Mouse (Mus musculus): Measurements from ENCODE around the gene Rasgrp4.
A peak's percentile ranks its signal among the peaks of the same experiment; 100 is the strongest.

The Rasgrp4 gene

DNA sequence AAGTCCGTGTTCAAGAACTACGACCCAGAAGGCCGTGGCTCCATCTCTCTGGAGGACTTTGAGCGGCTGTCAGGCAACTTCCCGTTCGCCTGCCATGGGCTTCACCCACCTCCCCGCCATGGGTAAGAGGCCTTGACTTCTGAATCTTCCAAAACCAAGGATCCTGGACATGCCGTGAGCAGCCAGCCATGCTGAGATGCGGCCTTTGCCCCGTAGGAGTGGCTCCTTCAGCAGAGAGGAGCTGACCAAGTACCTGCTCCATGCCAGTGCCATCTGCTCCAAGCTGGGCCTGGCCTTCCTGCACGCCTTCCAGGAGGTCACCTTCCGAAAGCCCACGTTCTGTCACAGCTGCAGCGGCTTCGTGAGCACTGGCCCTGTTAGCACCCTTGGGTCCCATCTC is 14.1 kb downstream of the Rasgrp4 start:
- no peak for DNase-seq

DNA sequence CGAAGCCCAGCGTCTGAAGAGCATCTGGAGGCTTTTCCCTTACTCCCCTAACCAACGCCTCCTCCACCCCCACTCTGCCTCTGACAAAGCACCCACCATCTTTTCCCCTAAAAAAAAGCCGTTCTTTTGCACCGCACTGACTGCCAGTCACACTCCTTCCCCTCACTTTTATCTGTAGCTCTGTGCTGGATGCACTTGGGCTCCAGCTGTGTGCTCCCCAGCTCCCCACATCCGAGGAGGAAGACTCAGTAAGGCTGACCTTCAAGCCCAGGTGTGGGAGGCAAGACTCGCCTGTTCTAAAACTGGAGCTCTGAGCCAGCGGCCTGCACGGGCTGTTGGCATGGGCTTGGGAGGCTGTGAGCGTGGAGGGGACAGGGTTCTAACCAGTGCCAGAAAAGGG is 16.8 kb downstream of the Rasgrp4 start:
- DNase-seq: no peak

DNA sequence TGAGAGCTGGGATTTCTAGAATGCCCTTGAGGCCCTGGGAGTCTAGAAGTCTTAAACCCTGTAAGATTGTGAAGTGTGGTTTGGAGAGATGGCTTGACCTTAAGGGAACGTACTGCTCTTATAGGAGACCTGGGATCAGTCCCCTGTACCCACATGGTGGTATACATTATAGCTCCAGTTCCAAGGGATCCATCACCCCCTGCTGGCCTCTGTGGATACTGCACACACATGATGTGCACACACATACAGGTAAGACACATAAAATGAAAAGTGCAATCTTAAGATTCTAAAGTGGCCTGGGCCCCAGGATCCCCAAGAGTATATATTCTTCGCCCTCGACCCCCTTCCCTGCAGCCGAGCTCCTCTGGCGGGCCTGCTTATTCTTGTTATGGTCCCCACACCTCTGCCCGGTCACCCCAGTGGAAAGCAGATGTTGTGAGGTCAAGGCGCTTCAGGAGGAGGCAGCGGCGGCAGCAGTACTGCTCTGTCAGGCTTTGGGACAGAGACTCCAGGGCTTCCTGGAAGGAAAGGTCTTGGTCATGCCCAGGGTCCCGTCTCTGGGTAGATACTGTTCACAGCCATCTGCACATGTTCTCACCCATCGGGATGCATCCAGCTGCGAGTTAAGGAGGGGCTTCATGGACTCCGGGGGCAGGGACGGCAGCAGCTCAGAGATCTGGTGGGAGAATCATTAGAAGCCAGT is 19.5 kb downstream of the Rasgrp4 start:
- no peak for DNase-seq

DNA sequence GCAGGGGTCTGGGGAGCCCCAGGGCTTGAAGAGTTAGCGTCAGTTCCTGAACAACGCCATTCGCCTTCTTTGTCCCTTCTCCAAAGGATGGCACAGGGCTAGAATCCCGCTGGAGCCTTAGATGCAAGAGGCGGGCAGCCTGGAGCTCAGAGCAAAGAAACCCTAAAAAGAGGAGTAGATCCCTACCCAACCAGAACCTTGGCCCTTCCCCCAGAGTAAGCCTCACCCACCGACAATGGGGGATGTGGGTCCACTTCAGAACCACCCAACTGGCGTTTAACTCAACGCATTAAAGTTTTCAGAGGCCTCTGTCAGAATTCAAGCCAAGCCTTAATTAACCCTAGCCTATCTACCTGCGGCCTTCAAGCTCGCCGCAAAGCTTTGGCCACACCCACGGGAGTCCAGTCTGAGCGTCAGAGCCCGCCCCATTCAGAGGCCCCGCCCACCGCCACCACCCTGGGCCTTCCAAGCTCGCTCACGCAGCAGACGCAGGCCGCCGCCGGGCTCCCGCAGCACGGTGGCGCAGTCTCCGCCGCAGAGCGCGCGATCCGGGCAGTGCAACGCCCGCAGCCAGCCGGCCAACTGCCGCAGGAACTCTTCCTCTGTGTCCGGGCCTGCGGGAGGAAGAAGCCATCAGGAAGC is 20.7 kb downstream of the Rasgrp4 start:
- peak; percentile 92 for DNase-seq

DNA sequence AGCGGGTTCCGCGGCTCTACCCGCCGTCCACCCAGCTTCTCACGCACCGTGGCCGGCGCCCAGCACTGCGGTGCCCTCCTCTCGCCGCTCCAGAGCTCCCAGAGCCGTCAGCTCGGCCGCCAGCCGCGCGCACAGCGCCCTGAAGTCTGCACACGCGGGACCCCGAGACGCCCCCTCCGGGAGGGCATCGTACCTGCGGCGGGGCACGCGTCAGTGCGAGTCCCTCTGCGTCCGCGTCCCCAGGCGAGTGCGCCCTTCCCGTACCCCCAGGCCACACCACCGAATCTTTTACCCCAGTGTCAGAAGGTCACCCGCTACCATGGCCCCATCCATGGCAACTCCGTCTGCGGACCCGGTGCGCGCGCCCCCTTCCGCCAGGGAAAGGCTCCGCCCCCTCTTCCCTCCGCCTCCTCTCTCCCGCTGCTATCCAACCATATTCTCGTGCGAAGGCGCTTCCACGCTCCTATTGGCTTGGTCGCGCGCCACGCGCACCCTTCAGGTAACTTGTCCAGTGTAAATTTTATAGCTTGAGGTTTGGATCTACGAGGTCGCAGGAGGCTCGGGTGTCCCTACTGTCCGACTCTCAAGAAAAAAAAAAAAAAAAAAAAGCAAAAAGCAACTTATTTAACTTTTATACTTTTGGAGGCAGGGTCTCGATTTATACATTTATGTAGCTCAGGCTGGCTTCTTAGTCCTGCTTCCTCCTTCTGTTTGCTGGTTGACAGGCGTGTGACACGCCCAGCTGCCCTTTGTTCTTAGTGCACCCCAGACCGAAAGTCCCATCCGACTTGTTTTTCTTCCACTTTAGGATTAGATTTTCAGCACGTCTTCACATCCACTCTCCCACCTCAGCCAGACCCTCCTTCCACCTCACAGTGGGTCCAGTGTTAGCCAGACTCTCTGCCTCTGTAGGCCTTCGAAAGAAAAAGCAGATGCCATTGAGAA is 21.5 kb downstream of the Rasgrp4 start, which contains the start of gene Fam98c:
Gene Fam98c (minus strand): TSS at position 397 of the 945 bp plus-strand sequence.
- peak; percentile 92 for DNase-seq

- no peak for DNase-seq
Measured at GRCm38 (mm10) chr7:29158264-29158663, 23.6 kb downstream of the Rasgrp4 start.

GRCm38 (mm10) chr7:29162294-29162693 is 27.6 kb downstream of the Rasgrp4 start:
- DNase-seq: no peak

DNA sequence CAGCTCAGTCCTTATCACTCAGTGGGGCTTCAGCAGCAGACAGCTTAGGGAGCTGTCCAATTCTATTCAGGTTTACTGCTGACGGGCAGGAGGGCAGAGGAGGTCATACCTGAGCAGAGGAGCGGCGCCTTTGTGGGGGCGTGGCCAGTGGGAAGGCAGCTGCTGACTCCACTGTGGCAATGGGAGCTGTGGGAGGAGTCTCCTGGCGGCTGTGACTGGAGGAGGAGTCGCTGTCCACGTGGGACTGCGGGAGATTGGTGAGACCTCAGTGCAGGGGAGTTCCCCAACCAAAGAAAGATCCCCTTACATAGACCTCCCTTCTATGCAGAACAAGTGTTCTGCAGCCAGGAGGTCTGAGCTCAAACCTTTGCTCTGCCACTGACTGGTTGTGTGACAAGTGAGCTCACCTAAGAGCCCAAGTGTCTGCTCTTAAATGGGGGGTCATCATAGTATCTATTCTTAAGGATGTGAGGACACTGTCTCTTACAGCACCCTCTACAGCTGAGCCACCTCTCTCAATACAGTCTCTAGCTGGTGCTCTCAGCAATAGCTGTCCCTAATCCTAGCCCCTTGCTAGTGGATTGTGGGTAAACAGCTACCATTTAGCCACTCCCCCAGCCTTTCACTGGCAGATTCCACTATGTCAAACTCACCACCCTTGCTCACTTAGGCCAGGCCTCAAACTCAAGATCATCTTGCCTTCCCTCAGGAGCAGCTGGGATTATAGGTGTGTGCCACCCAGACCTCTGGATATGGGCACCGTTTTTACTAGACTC is 28.3 kb downstream of the Rasgrp4 start:
- DNase-seq: peak; percentile 47

DNA sequence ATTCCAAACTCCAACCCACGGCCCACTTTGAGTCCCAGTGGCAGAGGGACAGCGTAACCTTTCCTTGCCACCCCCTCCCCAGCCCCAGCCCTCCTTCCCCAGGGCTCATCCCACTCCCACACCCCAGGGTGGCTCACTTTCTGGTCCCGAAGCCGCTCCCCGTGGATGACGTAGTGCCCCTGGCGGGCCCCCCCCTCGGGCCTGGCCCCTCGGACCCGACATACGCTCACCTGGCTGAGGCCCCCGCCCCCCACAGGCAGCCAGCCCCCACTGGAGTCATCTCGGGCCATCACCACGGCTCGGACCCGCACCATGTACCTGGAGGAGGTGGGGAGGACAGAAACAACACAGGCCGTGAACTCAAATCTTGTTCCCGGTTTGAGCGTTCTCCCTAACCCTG is 33.0 kb downstream of the Rasgrp4 start:
- no peak for DNase-seq

DNA sequence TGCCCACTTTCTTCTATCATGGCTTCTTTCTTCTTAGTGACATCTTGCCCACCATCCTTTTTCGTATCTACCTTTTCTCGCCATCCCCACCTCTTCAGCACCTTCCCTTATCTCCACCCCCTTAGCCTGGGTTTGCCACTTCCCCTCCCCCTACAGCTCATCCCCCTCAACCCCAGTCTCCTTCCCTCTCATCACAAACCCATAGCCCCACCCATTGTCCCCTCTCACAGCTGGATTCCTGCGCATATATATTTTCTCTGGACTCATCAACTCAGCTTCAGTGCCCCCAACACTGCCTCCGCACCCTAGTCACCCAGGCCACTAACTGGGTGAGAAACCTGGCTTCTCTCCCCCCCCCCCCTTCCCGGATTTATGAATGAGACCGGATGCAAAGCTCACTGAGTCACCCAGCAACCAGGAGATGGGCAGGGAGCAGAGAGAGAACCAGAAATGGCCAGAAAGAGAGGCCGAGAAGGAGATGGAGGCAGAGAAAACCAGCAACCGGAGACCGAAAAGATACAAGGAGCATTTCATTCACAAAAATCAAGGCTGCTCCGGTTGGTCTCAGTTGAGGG is 33.6 kb downstream of the Rasgrp4 start:
- DNase-seq: no peak

GRCm38 (mm10) chr7:29168791-29169230 is 34.2 kb downstream of the Rasgrp4 start:
- peak; percentile 71 for DNase-seq

GRCm38 (mm10) chr7:29169231-29170065 is 34.8 kb downstream of the Rasgrp4 start:
- DNase-seq: peak; percentile 92

- DNase-seq: peak; percentile 85
Measured at GRCm38 (mm10) chr7:29170066-29170754, 35.6 kb downstream of the Rasgrp4 start, which contains the start of the genes Ggn and Spred3. TSS of gene Ggn (plus strand) at chr7:29170210. TSS of gene Spred3 (minus strand) at chr7:29170411.

DNA sequence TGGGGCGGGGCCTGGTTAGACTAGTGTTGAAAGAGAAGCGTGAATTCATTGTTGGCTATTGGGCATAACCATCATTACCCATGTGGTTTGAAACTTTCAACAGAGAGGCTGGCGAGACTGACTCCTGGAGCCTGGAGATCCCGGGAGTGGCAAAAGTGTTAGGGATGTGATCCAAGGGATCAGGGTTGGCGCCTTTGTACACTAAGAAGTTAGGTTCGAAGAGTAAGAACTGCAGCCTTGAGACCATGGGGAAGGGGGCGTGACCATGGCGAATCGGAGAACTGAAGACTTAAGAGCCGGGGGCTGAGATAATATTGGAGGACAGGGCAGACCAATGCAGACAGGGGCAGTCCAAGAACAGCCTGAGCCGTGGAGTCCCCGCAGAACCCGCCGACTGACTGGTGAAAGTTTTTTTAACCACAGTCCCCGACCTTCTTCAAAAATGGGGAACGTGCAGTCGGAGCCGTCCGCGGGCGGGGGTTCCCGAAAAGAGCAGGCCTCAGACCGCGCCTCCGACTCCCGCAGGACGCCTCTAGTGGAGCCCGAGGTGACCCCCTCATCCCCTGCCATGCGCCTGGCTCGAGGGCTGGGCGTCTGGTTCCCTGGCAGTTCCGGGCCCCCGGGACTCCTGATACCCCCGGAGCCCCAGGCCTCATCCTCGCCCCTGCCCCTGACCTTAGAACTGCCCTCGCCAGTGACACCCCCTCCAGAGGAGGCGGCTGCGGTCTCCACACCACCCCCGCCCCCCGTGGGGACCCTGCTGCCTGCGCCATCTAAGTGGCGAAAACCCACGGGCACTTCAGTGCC is 36.3 kb downstream of the Rasgrp4 start:
- DNase-seq: peak; percentile 62

DNA sequence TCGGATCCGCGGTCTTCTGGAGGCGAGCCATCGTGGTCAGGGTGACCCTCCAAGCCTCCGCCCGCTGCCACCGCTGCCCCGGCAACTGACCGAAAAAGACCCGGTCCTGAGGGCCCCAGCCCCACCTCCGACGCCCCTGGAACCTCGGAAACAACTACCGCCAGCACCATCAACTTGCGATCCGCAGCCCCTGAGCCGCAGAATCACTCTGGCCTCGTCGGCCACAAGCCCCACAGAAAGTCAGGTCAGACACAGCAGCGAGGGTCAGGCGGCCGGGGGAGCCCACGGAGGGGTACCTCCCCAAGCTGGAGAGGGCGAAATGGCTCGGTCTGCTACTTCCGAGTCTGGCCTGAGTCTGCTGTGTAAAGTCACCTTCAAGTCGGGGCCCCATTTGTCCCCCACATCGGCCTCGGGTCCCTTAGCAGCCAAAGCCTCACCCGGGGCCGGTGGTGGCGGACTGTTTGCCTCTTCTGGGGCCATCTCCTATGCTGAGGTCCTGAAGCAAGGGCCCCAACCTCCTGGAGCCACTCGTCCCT is 37.0 kb downstream of the Rasgrp4 start:
- DNase-seq: no peak

DNA sequence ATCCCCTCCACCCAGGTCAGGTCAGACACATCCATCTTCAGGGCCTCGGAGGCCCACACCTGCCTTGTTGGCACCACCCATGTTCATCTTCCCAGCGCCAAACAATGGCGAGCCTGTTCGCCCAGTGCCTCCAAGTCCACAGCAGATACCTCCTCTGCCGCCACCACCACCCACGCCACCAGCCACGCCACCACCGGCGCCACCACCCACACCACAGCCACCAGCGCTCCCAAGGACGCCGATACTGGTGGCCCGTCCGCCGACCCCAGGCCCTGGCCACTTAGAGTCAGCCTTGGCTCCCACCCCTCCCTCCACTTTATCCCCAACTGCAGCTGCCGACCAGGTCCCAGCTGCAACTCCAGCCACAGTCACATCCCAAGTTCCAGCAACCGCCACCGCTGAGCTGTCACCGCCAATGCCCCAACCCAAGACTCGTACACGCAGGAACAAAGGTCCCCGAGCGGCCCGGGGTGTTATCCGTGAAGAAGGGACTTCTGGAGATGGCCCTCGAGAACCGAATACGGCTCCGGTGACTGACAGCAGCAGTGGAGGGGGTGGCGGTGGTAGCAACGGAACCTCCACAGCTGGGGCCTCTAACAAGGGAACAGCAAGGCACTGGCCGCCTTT is 37.9 kb downstream of the Rasgrp4 start:
- no peak for DNase-seq

DNA sequence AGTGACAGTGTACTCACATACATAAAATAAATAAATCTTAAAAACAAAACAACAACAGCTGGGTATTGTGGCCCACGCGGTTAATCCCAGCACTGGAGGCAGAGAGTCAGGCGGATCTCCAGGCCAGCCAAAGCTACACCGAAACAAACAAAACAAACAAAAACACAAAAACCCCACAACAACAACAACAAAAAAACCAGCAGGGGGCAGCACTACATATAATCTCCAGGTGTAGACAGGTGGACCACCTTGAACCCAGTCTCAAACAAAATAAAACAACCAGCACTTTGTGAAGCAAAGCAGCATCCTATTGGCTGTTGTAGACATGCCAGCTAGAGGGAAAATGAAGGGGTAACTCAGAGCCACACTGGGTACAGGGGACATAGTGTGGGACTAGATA is 43.5 kb downstream of the Rasgrp4 start:
- DNase-seq: no peak

GRCm38 (mm10) chr7:29179323-29179722 is 44.7 kb downstream of the Rasgrp4 start:
- no peak for DNase-seq

Measured in embryo, embryonic 11 days (tissue).